Mouse (Mus musculus): ENCODE data around the gene Oat. TPM values are rescaled to one million over a fixed set of nuclear protein-coding genes. Genes with fewer than 3 reads are reported as not detected.
A peak's percentile ranks its signal among the peaks of the same experiment; 100 is the strongest.

The Oat gene
- polyA plus RNA-seq, 1 experiment from 2014 or later = 88.2 TPM

DNA sequence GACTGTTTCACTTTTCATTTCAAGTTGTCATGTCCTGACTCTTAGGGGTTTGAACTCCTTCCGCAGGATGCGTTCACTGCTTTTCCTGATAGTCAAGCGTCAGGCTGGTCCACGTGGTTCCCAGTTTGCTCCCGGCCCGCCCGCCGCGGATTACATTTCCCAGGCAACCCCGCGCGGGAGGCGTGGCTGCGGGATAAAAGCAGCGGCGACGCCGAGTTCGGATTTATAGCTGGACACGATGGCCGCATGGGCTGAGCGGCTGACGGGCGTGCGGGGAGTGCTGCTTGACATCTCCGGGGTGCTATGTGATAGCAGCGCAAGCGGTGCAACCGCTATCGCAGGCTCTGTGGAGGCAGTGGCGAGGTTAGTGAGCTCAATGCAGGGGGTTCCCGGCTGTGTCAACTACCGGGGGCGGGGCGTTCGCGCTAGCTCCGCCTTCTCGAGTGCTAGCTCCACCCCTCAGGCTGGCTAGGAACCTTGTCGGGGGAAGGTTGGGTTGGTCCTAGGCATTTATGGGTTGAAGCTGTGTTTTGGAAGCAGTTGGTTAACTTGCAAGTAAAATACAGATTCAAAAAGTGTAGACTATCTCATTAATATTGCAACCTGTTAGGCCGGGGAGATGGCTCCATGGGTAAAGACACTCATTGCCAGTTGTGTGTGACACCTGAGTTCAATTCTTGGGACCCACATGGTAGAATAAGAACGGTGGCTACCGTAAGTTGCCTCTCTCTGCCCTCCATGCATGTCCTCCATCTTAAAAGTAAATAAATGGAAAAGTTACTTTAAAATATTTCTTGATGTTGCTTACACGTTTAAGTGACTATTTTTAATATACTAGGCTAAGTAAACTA lies 34.5 kb upstream of the Oat start, which contains the start of gene Lhpp:
Gene Lhpp (plus strand): TSS at position 171 of the 851 bp plus-strand sequence.
- WGBS = 8% methylated on average over 44 of the region's 44 CpGs
- no peak within 1 kb of the TSS for H3K27ac ChIP-seq (replicated peaks; ENCODE audit: low read depth, low read length)
- peak; percentile 89 for DNase-seq

DNA sequence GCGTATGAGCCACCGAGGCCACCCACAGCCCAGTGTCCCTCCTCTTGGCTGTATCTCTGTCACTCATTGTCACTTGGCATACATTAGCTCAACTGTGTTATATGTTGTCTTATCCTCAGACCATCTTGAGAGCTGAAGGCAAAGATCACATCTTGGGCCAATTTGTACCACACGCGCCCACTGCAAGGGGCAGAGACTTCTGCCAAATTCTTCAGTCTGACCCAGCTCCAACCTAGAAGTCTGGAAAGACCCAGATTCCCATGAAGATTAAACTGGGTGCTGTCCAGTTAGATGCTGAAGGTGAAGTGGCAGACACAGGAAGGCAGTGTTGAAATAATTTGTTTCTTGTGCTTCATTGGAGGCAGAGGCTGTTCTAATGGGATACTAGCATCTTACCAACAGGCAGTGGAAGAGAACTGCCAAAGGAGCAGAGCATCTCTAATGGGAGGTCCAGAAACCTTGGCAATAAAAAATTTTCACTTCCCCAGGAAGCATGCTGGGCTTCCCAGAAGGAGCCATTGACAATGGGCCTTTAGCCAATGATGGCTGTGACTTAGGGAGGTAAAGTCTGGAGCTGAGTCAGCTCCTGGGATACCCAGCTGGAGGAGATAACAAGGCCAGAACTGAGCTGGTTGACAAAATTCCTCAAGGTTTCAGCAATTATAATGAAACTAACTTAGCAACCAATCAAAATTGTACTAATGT lies 32.3 kb upstream of the Oat start:
- no peak overlapping the region for H3K4me2 ChIP-seq (ENCODE audit: low read length)
- H3K9me3 ChIP-seq (ENCODE audit: control insufficient read depth, low read length) = no peaks in the 10 kb centered on the region
- no peaks in the 10 kb centered on the region; the same call in 1 of the 2 replicates for H3K27me3 ChIP-seq (ENCODE audit: control insufficient read depth, insufficient read depth, low read length)
- no peaks in the 10 kb centered on the region for H3K36me3 ChIP-seq (ENCODE audit: control insufficient read depth, insufficient read depth, low read length)
- H3K4me1 ChIP-seq (ENCODE audit: control insufficient read depth, insufficient read depth, low read length) = peaks cover 4% of the 10 kb centered on the region; the same call in 1 of the 2 replicates
- H3K9ac ChIP-seq (replicated peaks; ENCODE audit: low read length) = no peak overlapping the region
- H3K27ac ChIP-seq (replicated peaks; ENCODE audit: low read depth, low read length) = no peak overlapping the region
- ATAC-seq (ENCODE audit: low FRiP score, low TSS enrichment) (no peak), DNase-seq (no peak)
- no peak overlapping the region for H3K4me3 ChIP-seq (replicated peaks; ENCODE audit: low read depth, low read length)
- WGBS = 95% methylated on average over 4 of the region's 4 CpGs

More for the DNA sequence above, 34.5 kb upstream of the Oat start, which contains the start of gene Lhpp:
- Histone ChIP-seq H3K9ac (replicated peaks; ENCODE audit: low read length) (peak within 1 kb of the TSS; percentile 59), H3K9me3 (ENCODE audit: control insufficient read depth, low read length) (no peaks in the 10 kb centered on the region), H3K4me3 (replicated peaks; ENCODE audit: low read depth, low read length) (peak within 1 kb of the TSS; percentile 54), H3K4me2 (ENCODE audit: low read length) (peak within 1 kb of the TSS; percentile 66), H3K27me3 (ENCODE audit: control insufficient read depth, insufficient read depth, low read length) (no peaks in the 10 kb centered on the region; the same call in 1 of the 2 replicates), H3K36me3 (ENCODE audit: control insufficient read depth, insufficient read depth, low read length) (no peaks in the 10 kb centered on the region), H3K4me1 (ENCODE audit: control insufficient read depth, insufficient read depth, low read length) (peaks cover 4% of the 10 kb centered on the region; the same call in 1 of the 2 replicates)
- ATAC-seq (ENCODE audit: low FRiP score, low TSS enrichment) = peak; percentile 76; the same call in 1 of the 2 replicates

DNA sequence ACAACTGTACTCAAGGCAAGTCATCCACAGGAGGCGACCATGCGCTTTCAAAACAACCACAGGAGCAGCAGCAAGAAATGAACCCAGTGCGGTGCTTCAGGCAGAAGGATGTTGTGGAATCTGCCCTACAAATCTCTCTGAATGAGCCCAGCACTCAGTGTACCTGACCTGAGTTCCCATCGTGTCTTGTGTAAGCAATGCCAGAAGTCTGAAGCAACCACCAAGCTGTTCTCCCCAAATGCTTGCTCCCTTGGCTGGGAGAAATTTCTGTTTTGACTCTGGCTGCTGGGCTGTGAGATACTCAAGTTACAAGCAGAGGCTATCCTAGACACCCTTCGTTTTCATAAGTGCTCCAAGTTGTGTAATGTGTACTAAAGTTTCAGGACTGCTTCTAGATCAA lies 29.5 kb upstream of the Oat start:
- no peak overlapping the region for H3K4me2 ChIP-seq (ENCODE audit: low read length)
- H3K4me1 ChIP-seq (ENCODE audit: control insufficient read depth, insufficient read depth, low read length) = peaks cover 4% of the 10 kb centered on the region; the same call in 1 of the 2 replicates
- H3K36me3 ChIP-seq (ENCODE audit: control insufficient read depth, insufficient read depth, low read length) = no peaks in the 10 kb centered on the region
- no peak for ATAC-seq (ENCODE audit: low FRiP score, low TSS enrichment)
- H3K27ac ChIP-seq (replicated peaks; ENCODE audit: low read depth, low read length) = no peak overlapping the region
- H3K27me3 ChIP-seq (ENCODE audit: control insufficient read depth, insufficient read depth, low read length) = peaks cover 20% of the 10 kb centered on the region
- H3K9me3 ChIP-seq (ENCODE audit: control insufficient read depth, low read length) = no peaks in the 10 kb centered on the region
- no peak for DNase-seq
- 64% methylated on average over 5 of the region's 5 CpGs for WGBS
- no peak overlapping the region for H3K4me3 ChIP-seq (replicated peaks; ENCODE audit: low read depth, low read length)
- no peak overlapping the region for H3K9ac ChIP-seq (replicated peaks; ENCODE audit: low read length)

DNA sequence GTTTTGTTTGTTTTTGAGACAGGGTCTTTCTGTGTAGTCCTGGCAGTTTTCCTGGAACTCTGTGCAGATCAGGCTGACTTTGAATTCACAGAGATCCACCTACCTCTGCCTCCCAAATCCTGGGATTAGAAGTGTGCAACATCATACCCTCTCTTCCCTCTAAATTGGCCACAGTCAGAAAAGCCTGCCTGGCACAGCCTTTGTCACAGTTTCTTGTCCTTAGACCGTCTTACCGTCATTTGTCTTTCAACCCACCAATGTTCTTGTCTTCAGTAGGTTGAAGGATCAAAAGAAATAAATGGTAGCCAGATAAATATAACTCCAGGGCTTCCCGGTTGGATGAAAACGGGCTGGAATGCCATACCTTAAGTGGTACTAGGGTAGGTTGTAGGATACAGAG lies 28.5 kb upstream of the Oat start:
- no peak overlapping the region for H3K27ac ChIP-seq (replicated peaks; ENCODE audit: low read depth, low read length)
- H3K36me3 ChIP-seq (ENCODE audit: control insufficient read depth, insufficient read depth, low read length) = no peaks in the 10 kb centered on the region
- WGBS = 89% methylated on average over 4 of the region's 4 CpGs
- peaks cover 29% of the 10 kb centered on the region for H3K27me3 ChIP-seq (ENCODE audit: control insufficient read depth, insufficient read depth, low read length)
- ATAC-seq (ENCODE audit: low FRiP score, low TSS enrichment) (no peak), DNase-seq (no peak)
- no peak overlapping the region for H3K4me2 ChIP-seq (ENCODE audit: low read length)
- no peak overlapping the region for H3K4me3 ChIP-seq (replicated peaks; ENCODE audit: low read depth, low read length)
- no peaks in the 10 kb centered on the region for H3K9me3 ChIP-seq (ENCODE audit: control insufficient read depth, low read length)
- H3K4me1 ChIP-seq (ENCODE audit: control insufficient read depth, insufficient read depth, low read length) = peaks cover 4% of the 10 kb centered on the region; the same call in 1 of the 2 replicates
- H3K9ac ChIP-seq (replicated peaks; ENCODE audit: low read length) = no peak overlapping the region

DNA sequence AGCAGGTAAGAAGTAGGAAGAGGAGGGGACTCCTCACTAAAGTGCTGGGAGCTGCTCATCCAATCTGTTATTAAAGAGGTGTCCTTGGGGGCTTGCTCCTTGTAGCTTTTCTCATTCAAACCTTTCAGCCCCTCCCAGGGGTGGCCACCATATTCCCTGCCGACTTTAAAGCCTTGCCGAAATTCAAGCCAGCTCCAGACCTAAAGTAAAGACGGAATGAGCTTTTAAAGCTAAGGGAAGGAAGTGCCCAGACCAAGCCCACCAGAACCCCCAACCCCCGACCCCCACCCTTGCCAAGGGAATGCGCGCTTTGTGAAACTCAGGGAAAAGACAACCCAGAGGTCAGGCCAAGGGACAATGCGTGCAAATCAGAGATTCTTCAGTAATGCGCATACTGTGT lies 24.7 kb upstream of the Oat start:
- DNase-seq = no peak
- Histone ChIP-seq H3K9me3 (ENCODE audit: control insufficient read depth, low read length) (no peaks in the 10 kb centered on the region), H3K9ac (replicated peaks; ENCODE audit: low read length) (no peak overlapping the region), H3K27me3 (ENCODE audit: control insufficient read depth, insufficient read depth, low read length) (peaks cover 66% of the 10 kb centered on the region), H3K27ac (replicated peaks; ENCODE audit: low read depth, low read length) (no peak overlapping the region), H3K4me2 (ENCODE audit: low read length) (no peak overlapping the region), H3K4me1 (ENCODE audit: control insufficient read depth, insufficient read depth, low read length) (peaks cover 19% of the 10 kb centered on the region; the same call in 1 of the 2 replicates), H3K36me3 (ENCODE audit: control insufficient read depth, insufficient read depth, low read length) (no peaks in the 10 kb centered on the region), H3K4me3 (replicated peaks; ENCODE audit: low read depth, low read length) (no peak overlapping the region)
- WGBS = 8% methylated on average over 8 of the region's 8 CpGs
- ATAC-seq (ENCODE audit: low FRiP score, low TSS enrichment) = no peak

DNA sequence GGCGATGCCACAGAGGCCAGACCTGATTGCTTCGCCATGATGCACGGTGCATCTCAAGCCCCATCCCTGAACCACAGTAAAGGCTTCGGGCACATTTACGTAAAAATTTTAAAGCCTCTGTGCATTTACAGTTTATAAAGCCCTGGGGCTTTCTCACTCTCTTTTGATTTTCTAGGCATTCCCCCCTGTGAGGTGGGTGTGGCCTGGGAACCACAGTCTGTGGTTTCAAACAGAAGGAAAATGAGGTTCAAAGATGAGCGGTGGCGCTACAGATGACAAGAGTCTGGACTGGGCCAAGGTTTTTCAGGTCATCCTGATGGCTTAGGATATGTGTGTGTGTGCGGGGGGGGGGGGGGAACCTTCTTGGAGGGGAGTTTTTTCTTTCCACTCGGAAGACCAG lies 23.8 kb upstream of the Oat start:
- Histone ChIP-seq H3K4me3 (replicated peaks; ENCODE audit: low read depth, low read length) (peak overlapping the region; percentile 31), H3K27me3 (ENCODE audit: control insufficient read depth, insufficient read depth, low read length) (peaks cover 74% of the 10 kb centered on the region), H3K9ac (replicated peaks; ENCODE audit: low read length) (no peak overlapping the region; the same call in 1 of the 2 replicates), H3K9me3 (ENCODE audit: control insufficient read depth, low read length) (no peaks in the 10 kb centered on the region), H3K36me3 (ENCODE audit: control insufficient read depth, insufficient read depth, low read length) (no peaks in the 10 kb centered on the region), H3K4me2 (ENCODE audit: low read length) (peak overlapping the region; percentile 59), H3K27ac (replicated peaks; ENCODE audit: low read depth, low read length) (no peak overlapping the region), H3K4me1 (ENCODE audit: control insufficient read depth, insufficient read depth, low read length) (peaks cover 19% of the 10 kb centered on the region; the same call in 1 of the 2 replicates)
- ATAC-seq (ENCODE audit: low FRiP score, low TSS enrichment) (no peak), DNase-seq (peak; percentile 27)
- under 1% methylated on average over 9 of the region's 9 CpGs for WGBS

DNA sequence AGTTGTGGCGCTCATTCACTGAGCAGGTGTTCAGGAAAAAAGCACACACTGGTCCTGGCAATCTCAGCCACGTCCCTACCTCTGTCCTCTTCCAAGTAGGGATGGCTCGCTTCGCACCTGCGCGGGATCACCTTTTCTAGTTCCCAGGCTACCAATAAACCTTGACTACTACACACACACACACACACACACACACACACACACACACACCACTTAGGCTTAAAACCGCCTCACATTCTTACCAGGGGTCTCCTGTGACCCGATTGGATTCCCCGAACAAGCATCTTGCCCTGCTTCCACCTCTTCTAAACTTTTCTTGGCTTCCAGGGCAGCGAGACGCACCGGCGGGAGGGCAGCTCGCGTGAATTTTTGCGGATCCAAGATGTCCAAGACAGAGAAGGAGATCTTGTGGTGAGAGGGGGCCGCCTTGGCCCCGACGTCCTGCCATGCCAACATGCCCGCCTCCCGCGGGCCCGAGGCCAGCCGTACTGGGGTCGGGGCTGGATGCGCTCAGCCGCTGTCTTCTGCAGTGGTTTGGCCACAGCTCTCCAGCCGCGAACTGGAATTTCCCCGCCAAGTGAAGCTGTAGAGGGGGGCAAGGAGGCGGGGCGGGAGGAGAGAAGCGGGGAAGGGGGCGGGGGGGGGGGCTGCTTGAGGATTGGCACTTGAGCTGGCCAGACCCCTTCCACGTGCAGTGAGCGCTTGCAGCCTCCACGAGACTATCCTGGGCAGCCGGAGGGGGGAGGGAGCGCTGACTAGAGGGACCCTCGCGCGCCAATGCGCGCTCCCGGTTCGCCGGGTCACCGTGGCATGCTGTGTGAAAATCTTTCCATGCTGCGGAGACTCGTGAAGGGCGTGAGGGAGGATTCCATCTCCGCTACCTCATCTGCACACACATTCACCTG lies 23.1 kb upstream of the Oat start, which contains the start of gene Nkx1-2:
Gene Nkx1-2 (minus strand): TSS at position 567 of the 905 bp plus-strand sequence.
- Histone ChIP-seq H3K4me2 (ENCODE audit: low read length) (peak within 1 kb of the TSS; percentile 59), H3K4me1 (ENCODE audit: control insufficient read depth, insufficient read depth, low read length) (peaks cover 19% of the 10 kb centered on the region; the same call in 1 of the 2 replicates), H3K4me3 (replicated peaks; ENCODE audit: low read depth, low read length) (peak within 1 kb of the TSS; percentile 31), H3K36me3 (ENCODE audit: control insufficient read depth, insufficient read depth, low read length) (no peaks in the 10 kb centered on the region), H3K9me3 (ENCODE audit: control insufficient read depth, low read length) (no peaks in the 10 kb centered on the region), H3K27ac (replicated peaks; ENCODE audit: low read depth, low read length) (no peak within 1 kb of the TSS), H3K27me3 (ENCODE audit: control insufficient read depth, insufficient read depth, low read length) (peaks cover 77% of the 10 kb centered on the region), H3K9ac (replicated peaks; ENCODE audit: low read length) (no peak within 1 kb of the TSS; the same call in 1 of the 2 replicates)
- under 1% methylated on average over 50 of the region's 52 CpGs for WGBS
- DNase-seq (peak; percentile 56), ATAC-seq (ENCODE audit: low FRiP score, low TSS enrichment) (no peak)

Data from midbrain, embryonic 14.5 days (tissue).